Mouse (Mus musculus): ENCODE results near the gene Gpbar1. TPM values are rescaled to one million over a fixed set of nuclear protein-coding genes. Genes with fewer than 3 reads are reported as not detected.

The Gpbar1 gene
- polyA plus RNA-seq, 1 experiment: 1.3 TPM

- TF ChIP-seq POLR2A (IDR thresholded peaks at IDR 0.05; ENCODE audit: control insufficient read depth, extremely low read depth, insufficient read depth, low read length, poor library complexity): no peak
- no peak for TF ChIP-seq CTCF (IDR thresholded peaks at IDR 0.05; ENCODE audit: borderline replicate concordance, control insufficient read depth, extremely low read depth, insufficient read depth, low read length, poor library complexity)
- no peak for DNase-seq
- WGBS: 83% methylated on average over 2 of the region's 2 CpGs
These were observed 24.5 kb downstream of the Gpbar1 start for GRCm38 (mm10) chr1:74302835-74303234.

DNA sequence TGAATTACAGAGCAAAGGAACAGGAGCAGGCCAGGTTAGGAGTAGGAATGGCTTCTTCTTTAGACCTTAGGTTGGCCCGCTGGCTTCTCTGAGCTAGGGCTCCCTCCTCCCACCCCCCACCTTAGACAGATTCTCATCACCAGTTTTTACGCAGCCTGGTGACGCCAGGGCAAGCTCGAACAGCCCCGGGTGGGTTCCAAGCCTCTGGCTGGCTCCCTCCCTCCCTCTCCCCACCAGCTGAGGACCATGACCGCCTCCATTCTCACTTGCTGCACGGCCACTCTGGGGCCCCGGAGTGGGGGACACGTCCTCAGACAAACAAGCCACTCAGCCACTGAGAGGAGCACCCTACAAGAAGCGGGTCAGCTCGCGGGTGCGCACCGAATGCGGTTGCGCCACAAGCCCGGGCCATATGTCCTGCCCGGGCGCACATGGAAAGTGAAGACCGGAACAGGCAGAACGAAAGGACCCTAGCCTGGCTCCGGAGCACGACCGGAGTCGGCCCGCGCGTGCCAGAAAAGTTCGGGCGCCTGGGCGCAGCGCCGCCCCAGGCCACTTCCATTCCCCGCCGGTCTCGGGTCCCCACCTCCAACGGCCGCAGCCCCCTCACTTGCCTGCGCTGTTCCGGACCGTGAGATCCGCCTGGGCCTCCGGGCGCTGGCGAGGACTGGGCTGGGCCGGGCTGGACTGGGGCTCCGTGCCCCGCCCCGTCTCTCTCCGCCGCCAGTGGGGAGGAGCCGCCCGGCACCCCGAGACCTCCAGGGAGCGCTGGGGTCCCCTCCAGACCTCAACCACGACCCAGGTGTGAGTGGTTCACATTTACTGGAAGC, 25.4 kb downstream of the Gpbar1 start:
- no peak overlapping the region for H3K27ac ChIP-seq (ENCODE audit: control insufficient read depth, insufficient read depth, low read length)
- WGBS: 1% methylated on average over 56 of the region's 56 CpGs
- H3K4me1 ChIP-seq (replicated peaks; ENCODE audit: control insufficient read depth, insufficient read depth, low read length): peaks cover 22% of the 10 kb centered on the region
- no peaks in the 10 kb centered on the region for H3K36me3 ChIP-seq (ENCODE audit: control insufficient read depth, insufficient read depth, low read length)
- DNase-seq: peak; percentile 31
- H3K27me3 ChIP-seq (ENCODE audit: control insufficient read depth, insufficient read depth, low read length): no peaks in the 10 kb centered on the region; the same call in 1 of the 2 replicates
- 0 out of 2 replicates have a peak, but pooled peaks have one; percentile 50 for TF ChIP-seq CTCF (IDR thresholded peaks at IDR 0.05; ENCODE audit: borderline replicate concordance, control insufficient read depth, extremely low read depth, insufficient read depth, low read length, poor library complexity)
- TF ChIP-seq POLR2A (IDR thresholded peaks at IDR 0.05; ENCODE audit: control insufficient read depth, extremely low read depth, insufficient read depth, low read length, poor library complexity): no peak
- peak overlapping the region; percentile 58 for H3K4me3 ChIP-seq (ENCODE audit: control insufficient read depth, insufficient read depth, low read length)

More at GRCm38 (mm10) chr1:74302835-74303234, 24.5 kb downstream of the Gpbar1 start:
- Histone ChIP-seq H3K4me3 (ENCODE audit: control insufficient read depth, insufficient read depth, low read length) (no peak overlapping the region), H3K36me3 (ENCODE audit: control insufficient read depth, insufficient read depth, low read length) (no peaks in the 10 kb centered on the region), H3K4me1 (replicated peaks; ENCODE audit: control insufficient read depth, insufficient read depth, low read length) (peaks cover 15% of the 10 kb centered on the region), H3K27ac (ENCODE audit: control insufficient read depth, insufficient read depth, low read length) (no peak overlapping the region), H3K27me3 (ENCODE audit: control insufficient read depth, insufficient read depth, low read length) (no peaks in the 10 kb centered on the region; the same call in 1 of the 2 replicates)

DNA sequence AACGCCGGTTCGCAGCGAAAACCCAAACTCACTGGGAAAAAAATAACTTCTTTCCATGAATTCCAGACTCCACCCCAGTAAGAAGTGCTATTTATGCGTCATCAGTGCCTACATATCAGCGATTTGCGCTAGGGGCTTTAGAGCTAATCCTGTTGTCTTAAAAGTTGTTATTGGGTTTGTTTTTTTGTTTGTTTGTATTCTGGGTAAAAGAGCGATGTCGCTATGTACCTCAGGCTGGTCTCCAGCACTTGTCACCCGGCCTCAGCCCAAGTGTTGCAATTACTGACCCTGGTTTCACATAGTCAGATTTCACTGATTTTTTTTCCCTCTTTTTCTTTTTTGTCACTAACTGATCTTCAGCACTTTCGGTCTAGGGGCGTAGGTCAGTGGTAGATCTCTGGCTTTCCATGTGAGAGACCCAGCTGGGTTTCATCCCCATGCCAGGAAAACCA, 26.0 kb downstream of the Gpbar1 start:
- Histone ChIP-seq H3K27ac (ENCODE audit: control insufficient read depth, insufficient read depth, low read length) (no peak overlapping the region), H3K36me3 (ENCODE audit: control insufficient read depth, insufficient read depth, low read length) (no peaks in the 10 kb centered on the region), H3K27me3 (ENCODE audit: control insufficient read depth, insufficient read depth, low read length) (no peaks in the 10 kb centered on the region; the same call in 1 of the 2 replicates), H3K4me3 (ENCODE audit: control insufficient read depth, insufficient read depth, low read length) (peak overlapping the region; percentile 58), H3K4me1 (replicated peaks; ENCODE audit: control insufficient read depth, insufficient read depth, low read length) (peaks cover 22% of the 10 kb centered on the region)
- TF ChIP-seq CTCF (IDR thresholded peaks at IDR 0.05; ENCODE audit: borderline replicate concordance, control insufficient read depth, extremely low read depth, insufficient read depth, low read length, poor library complexity) (no peak), POLR2A (IDR thresholded peaks at IDR 0.05; ENCODE audit: control insufficient read depth, extremely low read depth, insufficient read depth, low read length, poor library complexity) (no peak)
- no peak for DNase-seq
- 21% methylated on average over 12 of the region's 12 CpGs for WGBS

DNA sequence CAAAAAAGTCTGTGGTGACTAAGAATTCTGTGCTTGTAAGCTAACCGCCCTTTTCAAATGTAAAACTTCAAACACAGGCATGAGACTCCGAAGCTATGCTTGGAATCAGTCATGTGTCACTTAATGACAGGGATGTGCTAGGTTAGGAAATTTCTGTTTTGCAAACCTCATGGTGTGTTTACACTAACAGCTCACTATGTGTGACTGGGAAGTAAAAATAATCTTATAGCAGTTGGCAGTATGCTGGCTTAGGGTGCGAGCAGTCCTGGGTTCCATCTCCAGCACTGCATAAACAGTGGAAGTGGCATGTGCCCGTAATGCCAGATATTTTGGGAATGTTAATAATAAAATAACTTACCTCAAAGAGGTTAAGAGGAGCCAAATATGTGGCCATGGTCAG, 26.6 kb downstream of the Gpbar1 start:
- Histone ChIP-seq H3K4me1 (replicated peaks; ENCODE audit: control insufficient read depth, insufficient read depth, low read length) (peaks cover 18% of the 10 kb centered on the region), H3K27me3 (ENCODE audit: control insufficient read depth, insufficient read depth, low read length) (no peaks in the 10 kb centered on the region; the same call in 1 of the 2 replicates), H3K4me3 (ENCODE audit: control insufficient read depth, insufficient read depth, low read length) (no peak overlapping the region), H3K27ac (ENCODE audit: control insufficient read depth, insufficient read depth, low read length) (no peak overlapping the region), H3K36me3 (ENCODE audit: control insufficient read depth, insufficient read depth, low read length) (no peaks in the 10 kb centered on the region)
- DNase-seq: no peak
- WGBS: 97% methylated on average over 4 of the region's 4 CpGs
- TF ChIP-seq CTCF (IDR thresholded peaks at IDR 0.05; ENCODE audit: borderline replicate concordance, control insufficient read depth, extremely low read depth, insufficient read depth, low read length, poor library complexity) (no peak), POLR2A (IDR thresholded peaks at IDR 0.05; ENCODE audit: control insufficient read depth, extremely low read depth, insufficient read depth, low read length, poor library complexity) (no peak)

- no peak for TF ChIP-seq POLR2A (IDR thresholded peaks at IDR 0.05; ENCODE audit: control insufficient read depth, extremely low read depth, insufficient read depth, low read length, poor library complexity)
- TF ChIP-seq CTCF (IDR thresholded peaks at IDR 0.05; ENCODE audit: borderline replicate concordance, control insufficient read depth, extremely low read depth, insufficient read depth, low read length, poor library complexity): no peak
- H3K4me1 ChIP-seq (replicated peaks; ENCODE audit: control insufficient read depth, insufficient read depth, low read length): peaks cover 18% of the 10 kb centered on the region
- 97% methylated on average over 2 of the region's 2 CpGs for whole genome bisulfite sequencing
- H3K4me3 ChIP-seq (ENCODE audit: control insufficient read depth, insufficient read depth, low read length): no peak within 1 kb of the TSS
- no peaks in the 10 kb centered on the region for H3K36me3 ChIP-seq (ENCODE audit: control insufficient read depth, insufficient read depth, low read length)
- no peaks in the 10 kb centered on the region; the same call in 1 of the 2 replicates for H3K27me3 ChIP-seq (ENCODE audit: control insufficient read depth, insufficient read depth, low read length)
- no peak for DNase-seq
- no peak within 1 kb of the TSS for H3K27ac ChIP-seq (ENCODE audit: control insufficient read depth, insufficient read depth, low read length)
These were observed 27.2 kb downstream of the Gpbar1 start, which contains the start of gene Tmbim1 for GRCm38 (mm10) chr1:74305522-74305921. Gene Tmbim1, minus strand, starts transcription at chr1:74305622.

DNA sequence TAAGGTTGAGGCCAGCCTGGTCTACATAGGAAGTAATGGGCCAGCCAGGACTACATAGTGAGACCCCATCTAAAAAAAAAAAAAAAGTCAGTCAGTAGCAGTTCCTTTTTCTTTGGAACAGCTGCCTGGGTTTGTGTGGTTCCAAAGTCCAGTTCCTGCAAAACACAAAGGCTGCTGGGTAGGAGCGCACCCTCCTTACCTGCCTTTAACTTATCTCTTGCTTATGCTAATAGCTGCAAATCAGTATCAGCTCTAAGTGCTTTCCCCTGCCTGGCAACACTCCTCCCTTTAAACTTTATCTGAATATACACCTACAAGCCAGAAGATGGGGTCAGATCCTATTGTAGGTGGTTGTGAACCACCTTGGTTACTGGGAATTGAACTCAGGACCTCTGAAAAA, 28.8 kb downstream of the Gpbar1 start:
- Histone ChIP-seq H3K27ac (ENCODE audit: control insufficient read depth, insufficient read depth, low read length) (no peak overlapping the region), H3K4me1 (replicated peaks; ENCODE audit: control insufficient read depth, insufficient read depth, low read length) (peaks cover 18% of the 10 kb centered on the region), H3K27me3 (ENCODE audit: control insufficient read depth, insufficient read depth, low read length) (no peaks in the 10 kb centered on the region; the same call in 1 of the 2 replicates), H3K4me3 (ENCODE audit: control insufficient read depth, insufficient read depth, low read length) (no peak overlapping the region), H3K36me3 (ENCODE audit: control insufficient read depth, insufficient read depth, low read length) (no peaks in the 10 kb centered on the region)
- DNase-seq: no peak
- no peak for TF ChIP-seq POLR2A (IDR thresholded peaks at IDR 0.05; ENCODE audit: control insufficient read depth, extremely low read depth, insufficient read depth, low read length, poor library complexity)
- no peak for TF ChIP-seq CTCF (IDR thresholded peaks at IDR 0.05; ENCODE audit: borderline replicate concordance, control insufficient read depth, extremely low read depth, insufficient read depth, low read length, poor library complexity)
- WGBS: 100% methylated on average over 1 of the region's 1 CpGs

All from thymus, adult 2 months (tissue).